Mouse (Mus musculus) embryonic fibroblast, embryonic 13.5 days (primary cell): ENCODE measurements at regions not wholly inside any gene's neighbourhood (a gene's known extent, or its start where the extent isn't known, plus 50 kb on each side); places are given as distances from the start of the nearest gene placed in this dataset.

ENCODE experiments used
- CTCF ChIP-seq: IDR thresholded peaks from 2 replicates; pipeline ENCODE4 v1.5.1; 2011; ENCODE audit warnings: mild to moderate bottlenecking, control low read depth, low read length, moderate library complexity, borderline replicate concordance; ENCODE audit not compliant: insufficient read depth
- POLR2A ChIP-seq: IDR thresholded peaks from 2 replicates; pipeline ENCODE4 v1.6.1; 2011; ENCODE audit warnings: low read depth, mild to moderate bottlenecking, control low read depth, low read length, moderate library complexity

DNA sequence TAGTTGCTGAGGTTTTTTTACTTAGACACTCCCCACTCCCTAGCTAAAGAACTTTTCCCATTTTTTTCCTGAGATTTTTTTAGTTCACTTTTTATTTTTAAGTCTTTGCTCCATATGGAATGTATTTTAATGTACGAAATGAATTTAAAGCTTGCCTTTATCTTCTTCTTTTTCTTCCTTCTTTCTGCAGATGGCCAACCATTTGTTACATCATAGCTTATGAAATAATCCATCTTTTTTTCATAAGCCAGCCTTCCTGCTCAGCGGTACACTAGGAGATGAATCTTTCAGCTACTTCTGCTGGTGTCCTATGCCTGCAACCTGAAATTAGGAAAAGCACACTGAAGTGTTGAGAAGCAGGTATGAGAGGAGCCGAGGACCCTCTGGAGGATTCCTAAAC, 102.9 kb upstream of the AI593442 start:
- TF ChIP-seq POLR2A (no peak), CTCF (no peak)
